Mouse (Mus musculus) limb, embryonic 13.5 days (tissue): ENCODE results near the gene Trpm4. TPM values are rescaled to one million over a fixed set of nuclear protein-coding genes. Genes with fewer than 3 reads are reported as not detected.
"Not testable (repeated sequence)": the region's sequence is repeated elsewhere in the genome, so short reads cannot be mapped to it uniquely, and the experiment has no call there.

ENCODE experiments used
- ATAC-seq: fragments of 200-750 bp; cut with Nextera tagmentation; 2 replicates; pipeline ENCODE4 v1.8.0; 2017; ENCODE audit warnings: low read depth, moderate number of reproducible peaks, moderate TSS enrichment; ENCODE audit not compliant: low FRiP score
- H3K27ac ChIP-seq: fragments of 300-500 bp; sonication (generic); 2 replicates; pipeline ENCODE4 v1.5.1; 2015; ENCODE audit warnings: inconsistent platforms, mild to moderate bottlenecking, moderate library complexity
- H3K27me3 ChIP-seq: fragments of 300-500 bp; sonication (generic); 2 replicates; pipeline ENCODE4 v1.6.1; 2015; ENCODE audit warnings: mild to moderate bottlenecking, inconsistent platforms
- H3K36me3 ChIP-seq: fragments of 300-500 bp; sonication (generic); 2 replicates; pipeline ENCODE4 v1.6.1; 2015; ENCODE audit warnings: inconsistent platforms, mild to moderate bottlenecking, moderate library complexity
- H3K4me1 ChIP-seq: fragments of 300-500 bp; sonication (generic); 2 replicates; pipeline ENCODE4 v1.6.1; 2015; ENCODE audit warnings: inconsistent platforms
- H3K4me2 ChIP-seq: fragments of 300-500 bp; sonication (generic); replicated peaks from 2 replicates; pipeline ENCODE4 v1.6.1; 2015; ENCODE audit warnings: inconsistent platforms, mild to moderate bottlenecking, moderate library complexity
- H3K4me3 ChIP-seq: fragments of 300-500 bp; sonication (generic); 2 replicates; pipeline ENCODE4 v1.5.1; 2015; ENCODE audit warnings: moderate library complexity, mild to moderate bottlenecking, inconsistent platforms
- H3K9ac ChIP-seq: fragments of 300-500 bp; sonication (generic); 2 replicates; pipeline ENCODE4 v1.6.1; 2015; ENCODE audit warnings: mild to moderate bottlenecking, inconsistent platforms
- H3K9me3 ChIP-seq: fragments of 300-500 bp; sonication (generic); 2 replicates; pipeline ENCODE4 v1.6.1; 2016; ENCODE audit warnings: inconsistent platforms
- whole genome bisulfite sequencing: fragments of 180-500 bp; shearing (Covaris S2); methylation state at CpG from one replicate; pipeline ENCODE4 v1.1.7; 2015; 5-methylcytosine and 5-hydroxymethylcytosine counted together
- polyA plus RNA-seq: library from polyadenylated mRNA; unstranded; fragments of >200 nt; fragmentation: Nextera tagmentation; extraction: Ambion mirVana; gene quantifications from 2 replicates; pipeline ENCODE4 v1.2.1, GENCODE M21; 2015

The Trpm4 gene
- polyA plus RNA-seq, 1 experiment from 2014 or later: 19.6 TPM

- ATAC-seq: no peak
- no peaks in the 10 kb centered on the region for H3K36me3 ChIP-seq
- H3K27me3 ChIP-seq: peaks cover 77% of the 10 kb centered on the region
- H3K4me2 ChIP-seq: peak overlapping the region; percentile 97
- peak overlapping the region; percentile 78 for H3K9ac ChIP-seq
- peak overlapping the region; percentile 68 for H3K4me3 ChIP-seq
- peaks cover 45% of the 10 kb centered on the region for H3K4me1 ChIP-seq
- H3K9me3 ChIP-seq: no peaks in the 10 kb centered on the region
- no peak overlapping the region for H3K27ac ChIP-seq
- 3% methylated on average over 34 of the region's 35 CpGs for WGBS
Measured at GRCm38 (mm10) chr7:45365742-45366651, 32.4 kb upstream of the Trpm4 start.

- WGBS: 80% methylated on average over 2 of the region's 2 CpGs
- Histone ChIP-seq H3K4me1 (peaks cover 31% of the 10 kb centered on the region), H3K9me3 (no peaks in the 10 kb centered on the region), H3K27ac (no peak overlapping the region), H3K9ac (no peak overlapping the region), H3K4me3 (no peak overlapping the region), H3K36me3 (no peaks in the 10 kb centered on the region), H3K27me3 (peaks cover 83% of the 10 kb centered on the region), H3K4me2 (no peak overlapping the region)
- ATAC-seq: no peak
Measured at GRCm38 (mm10) chr7:45363983-45364382, 30.4 kb upstream of the Trpm4 start.

- Histone ChIP-seq H3K27ac (no peak overlapping the region), H3K4me1 (peaks cover 29% of the 10 kb centered on the region), H3K4me2 (no peak overlapping the region), H3K27me3 (peaks cover 72% of the 10 kb centered on the region), H3K4me3 (0 out of 2 replicates have a peak overlapping the region, but pooled peaks have one; percentile 5), H3K9ac (no peak overlapping the region), H3K36me3 (no peaks in the 10 kb centered on the region), H3K9me3 (no peaks in the 10 kb centered on the region)
- WGBS: 7% methylated on average over 13 of the region's 13 CpGs
- ATAC-seq: no peak
Measured at GRCm38 (mm10) chr7:45362801-45363200, 29.2 kb upstream of the Trpm4 start.

GRCm38 (mm10) chr7:45361243-45361804 is 27.7 kb upstream of the Trpm4 start:
- Histone ChIP-seq H3K9me3 (no peaks in the 10 kb centered on the region), H3K36me3 (no peaks in the 10 kb centered on the region), H3K4me2 (peak overlapping the region; percentile 87), H3K4me1 (peaks cover 22% of the 10 kb centered on the region), H3K27ac (no peak overlapping the region), H3K9ac (peak overlapping the region; percentile 76), H3K4me3 (peak overlapping the region; percentile 53), H3K27me3 (peaks cover 75% of the 10 kb centered on the region)
- under 1% methylated on average over 43 of the region's 43 CpGs for WGBS
- ATAC-seq: peak; percentile 87

- 48% methylated on average over 18 of the region's 18 CpGs for whole genome bisulfite sequencing
- Histone ChIP-seq H3K36me3 (no peaks in the 10 kb centered on the region), H3K9me3 (no peaks in the 10 kb centered on the region), H3K4me1 (peaks cover 14% of the 10 kb centered on the region), H3K27me3 (peaks cover 70% of the 10 kb centered on the region), H3K9ac (no peak overlapping the region), H3K27ac (no peak overlapping the region), H3K4me2 (peak overlapping the region; percentile 87), H3K4me3 (peak overlapping the region; percentile 53)
- ATAC-seq: no peak
Measured at GRCm38 (mm10) chr7:45360404-45361125, 27.0 kb upstream of the Trpm4 start.

GRCm38 (mm10) chr7:45359081-45359480 is 25.5 kb upstream of the Trpm4 start:
- H3K36me3 ChIP-seq, H3K4me2 ChIP-seq, H3K9ac ChIP-seq, H3K9me3 ChIP-seq, H3K27ac ChIP-seq, H3K4me3 ChIP-seq, ATAC-seq: not testable (repeated sequence)
- H3K4me1 ChIP-seq: peaks cover 12% of the 10 kb centered on the region
- WGBS: 59% methylated on average over 11 of the region's 11 CpGs
- peaks cover 55% of the 10 kb centered on the region for H3K27me3 ChIP-seq

GRCm38 (mm10) chr7:45356087-45356486 is 22.5 kb upstream of the Trpm4 start:
- Histone ChIP-seq H3K9me3 (no peaks in the 10 kb centered on the region), H3K4me2 (no peak overlapping the region), H3K27ac (no peak overlapping the region), H3K9ac (no peak overlapping the region), H3K4me3 (no peak overlapping the region), H3K27me3 (peaks cover 33% of the 10 kb centered on the region), H3K36me3 (no peaks in the 10 kb centered on the region), H3K4me1 (no peaks in the 10 kb centered on the region)
- 46% methylated on average over 13 of the region's 13 CpGs for WGBS
- no peak for ATAC-seq

- ATAC-seq: no peak
- Histone ChIP-seq H3K4me2 (no peak overlapping the region), H3K9me3 (no peaks in the 10 kb centered on the region), H3K4me3 (no peak overlapping the region), H3K4me1 (no peaks in the 10 kb centered on the region), H3K36me3 (no peaks in the 10 kb centered on the region), H3K27me3 (peaks cover 27% of the 10 kb centered on the region), H3K27ac (no peak overlapping the region), H3K9ac (no peak overlapping the region)
- 73% methylated on average over 15 of the region's 15 CpGs for WGBS
Measured at GRCm38 (mm10) chr7:45355318-45356020, 21.9 kb upstream of the Trpm4 start.

- Histone ChIP-seq H3K4me1 (no peaks in the 10 kb centered on the region), H3K4me3 (no peak overlapping the region), H3K4me2 (no peak overlapping the region), H3K9ac (no peak overlapping the region), H3K36me3 (no peaks in the 10 kb centered on the region), H3K27ac (no peak overlapping the region), H3K27me3 (peaks cover 14% of the 10 kb centered on the region; the same call in 1 of the 2 replicates), H3K9me3 (no peaks in the 10 kb centered on the region)
- 23% methylated on average over 5 of the region's 5 CpGs for WGBS
- ATAC-seq: no peak
Measured at GRCm38 (mm10) chr7:45353041-45353440, 19.5 kb upstream of the Trpm4 start.

- Histone ChIP-seq H3K27ac (no peak overlapping the region), H3K4me2 (no peak overlapping the region), H3K4me3 (no peak overlapping the region), H3K36me3 (no peaks in the 10 kb centered on the region), H3K9ac (0 out of 2 replicates have a peak overlapping the region, but pooled peaks have one; percentile 1), H3K9me3 (no peaks in the 10 kb centered on the region), H3K27me3 (no peaks in the 10 kb centered on the region; the same call in 1 of the 2 replicates), H3K4me1 (no peaks in the 10 kb centered on the region)
- ATAC-seq: no peak
- 70% methylated on average over 13 of the region's 13 CpGs for WGBS
Measured at GRCm38 (mm10) chr7:45346905-45347304, 13.3 kb upstream of the Trpm4 start.

GRCm38 (mm10) chr7:45343543-45343942 is 10.0 kb upstream of the Trpm4 start:
- ATAC-seq: no peak
- H3K27ac ChIP-seq: no peak overlapping the region
- H3K9me3 ChIP-seq: no peaks in the 10 kb centered on the region
- no peaks in the 10 kb centered on the region for H3K36me3 ChIP-seq
- H3K4me3 ChIP-seq: no peak overlapping the region
- H3K9ac ChIP-seq: no peak overlapping the region
- H3K4me2 ChIP-seq: no peak overlapping the region
- peaks cover 28% of the 10 kb centered on the region for H3K4me1 ChIP-seq
- 27% methylated on average over 13 of the region's 13 CpGs for WGBS
- H3K27me3 ChIP-seq: no peaks in the 10 kb centered on the region; the same call in 1 of the 2 replicates
